Mouse (Mus musculus) left cerebral cortex, adult 2 months (tissue): ENCODE measurements at regions not wholly inside any gene's neighbourhood (a gene's known extent, or its start where the extent isn't known, plus 50 kb on each side); places are given as distances from the start of the nearest gene placed in this dataset.

Experiments
- DNase-seq, 2 experiments: peaks; one replicate each; pipeline ENCODE4 v3.0.0; 2021 to 2022; ENCODE audit warnings: low spot score in 2 of 2, mixed read lengths in 1 of 2; ENCODE audit errors: extremely low spot score in 1 of 2
- H3K27ac ChIP-seq: fragments of 200-600 bp; 2 replicates; pipeline ENCODE4 v1.8.1; 2022
- H3K4me3 ChIP-seq: fragments of 200-600 bp; 2 replicates; pipeline ENCODE4 v1.8.1; 2022
- CTCF ChIP-seq: fragments of 200-600 bp; IDR thresholded peaks from 2 replicates; pipeline ENCODE4 v1.8.1; 2022; ENCODE audit warnings: antibody characterized with exemption, mild to moderate bottlenecking, moderate library complexity
- intact Hi-C: fragments of 180-260 bp; cut with DNase I; formaldehyde crosslinking; loops from one replicate; pipeline ENCODE4 v1.15.1; 2025

GRCm38 (mm10) chr5:83890619-83891185 lies 526.5 kb downstream of the Epha5 start:
- no peak for DNase-seq

GRCm38 (mm10) chr5:83872052-83872451 lies 517.1 kb upstream of the Tecrl start:
- no peak for TF ChIP-seq CTCF
- intact Hi-C loops: no loop called here
- no peak for DNase-seq
- Histone ChIP-seq H3K4me3 (no peak overlapping the region), H3K27ac (no peak overlapping the region)

More at GRCm38 (mm10) chr5:83890619-83891185, 526.5 kb downstream of the Epha5 start:
- no peak for TF ChIP-seq CTCF
- no peak overlapping the region for H3K4me3 ChIP-seq
- H3K27ac ChIP-seq: no peak overlapping the region
- intact Hi-C loops: no loop called here

DNA sequence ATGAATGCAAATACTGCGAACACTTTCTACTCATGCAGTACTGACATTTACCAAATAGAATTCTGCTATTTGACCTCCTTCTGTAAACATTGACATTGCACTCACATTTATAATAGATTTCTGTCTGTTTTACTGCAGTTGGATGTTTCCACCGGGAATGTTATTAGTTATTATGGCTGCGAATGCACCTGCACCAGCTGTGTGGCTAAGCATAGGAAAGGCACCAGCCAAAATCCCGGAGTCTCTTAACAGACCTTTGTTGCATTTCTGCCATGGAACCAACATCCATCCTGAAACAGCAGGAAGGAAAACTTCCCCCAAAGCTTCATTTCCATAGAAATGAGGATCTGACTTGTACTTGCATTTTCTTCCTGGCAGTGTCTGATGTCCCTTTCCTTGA lies 513.4 kb upstream of the Tecrl start:
- no peak for DNase-seq
- intact Hi-C loops: no loop called here
- H3K27ac ChIP-seq: no peak overlapping the region
- no peak for TF ChIP-seq CTCF
- H3K4me3 ChIP-seq: no peak overlapping the region

- no peak for TF ChIP-seq CTCF
- intact Hi-C loops: no loop called here
- Histone ChIP-seq H3K4me3 (no peak overlapping the region), H3K27ac (no peak overlapping the region)
- no peak for DNase-seq
Measured at GRCm38 (mm10) chr5:83861674-83862073, 506.7 kb upstream of the Tecrl start.

DNA sequence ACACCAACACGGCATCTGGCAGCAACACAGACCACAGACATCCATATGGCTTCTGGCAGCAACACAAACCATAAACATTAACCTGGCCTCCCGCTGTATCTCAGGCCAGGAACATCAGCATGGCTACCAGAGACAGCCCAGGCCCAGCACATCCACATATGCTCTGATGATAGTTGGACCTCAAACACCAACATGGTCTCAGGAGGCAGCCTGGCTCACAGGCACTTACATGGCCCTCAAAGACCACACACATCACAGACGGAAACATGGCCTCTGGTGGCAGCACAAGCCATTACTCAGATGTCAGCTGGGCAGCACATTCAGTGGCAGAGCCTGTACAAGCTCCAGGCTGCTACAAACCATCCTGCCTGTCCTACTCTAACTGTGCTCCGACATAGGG lies 497.0 kb upstream of the Tecrl start:
- DNase-seq: no peak
- no peak overlapping the region for H3K27ac ChIP-seq
- intact Hi-C loops: no loop called here
- no peak for TF ChIP-seq CTCF
- H3K4me3 ChIP-seq: no peak overlapping the region

- no peak for TF ChIP-seq CTCF
- DNase-seq: no peak
- H3K4me3 ChIP-seq: no peak overlapping the region
- peak overlapping the region; percentile 69 for H3K27ac ChIP-seq
- intact Hi-C loops: loop anchor here (2.0 to 10.0 kb wide), 2 partner anchors 418 to 492 kb away; no protein-coding TSS in a partner anchor
Measured at GRCm38 (mm10) chr5:83826561-83826960, 471.6 kb upstream of the Tecrl start.

GRCm38 (mm10) chr5:83824838-83825466 lies 470.0 kb upstream of the Tecrl start:
- DNase-seq: no peak
- intact Hi-C loops: loop anchor here (10.0 kb wide), 1 partner anchor 420 kb away; no protein-coding TSS in a partner anchor
- Histone ChIP-seq H3K27ac (no peak overlapping the region), H3K4me3 (no peak overlapping the region)
- no peak for TF ChIP-seq CTCF

- TF ChIP-seq CTCF: no peak
- intact Hi-C loops: no loop called here
- no peak for DNase-seq
Measured at GRCm38 (mm10) chr5:83811309-83811708, 456.3 kb upstream of the Tecrl start.

GRCm38 (mm10) chr5:83800028-83800427 lies 445.0 kb upstream of the Tecrl start:
- intact Hi-C loops: no loop called here
- TF ChIP-seq CTCF: no peak
- H3K27ac ChIP-seq: no peak overlapping the region
- no peak for DNase-seq
- H3K4me3 ChIP-seq: no peak overlapping the region

More at GRCm38 (mm10) chr5:83811309-83811708, 456.3 kb upstream of the Tecrl start:
- Histone ChIP-seq H3K4me3 (no peak overlapping the region), H3K27ac (no peak overlapping the region)

- TF ChIP-seq CTCF: no peak; the same call in 1 of the 2 replicates
- no peak for DNase-seq
- Histone ChIP-seq H3K4me3 (no peak overlapping the region), H3K27ac (no peak overlapping the region)
- intact Hi-C loops: no loop called here
Measured at GRCm38 (mm10) chr5:83780419-83780818, 425.4 kb upstream of the Tecrl start.

DNA sequence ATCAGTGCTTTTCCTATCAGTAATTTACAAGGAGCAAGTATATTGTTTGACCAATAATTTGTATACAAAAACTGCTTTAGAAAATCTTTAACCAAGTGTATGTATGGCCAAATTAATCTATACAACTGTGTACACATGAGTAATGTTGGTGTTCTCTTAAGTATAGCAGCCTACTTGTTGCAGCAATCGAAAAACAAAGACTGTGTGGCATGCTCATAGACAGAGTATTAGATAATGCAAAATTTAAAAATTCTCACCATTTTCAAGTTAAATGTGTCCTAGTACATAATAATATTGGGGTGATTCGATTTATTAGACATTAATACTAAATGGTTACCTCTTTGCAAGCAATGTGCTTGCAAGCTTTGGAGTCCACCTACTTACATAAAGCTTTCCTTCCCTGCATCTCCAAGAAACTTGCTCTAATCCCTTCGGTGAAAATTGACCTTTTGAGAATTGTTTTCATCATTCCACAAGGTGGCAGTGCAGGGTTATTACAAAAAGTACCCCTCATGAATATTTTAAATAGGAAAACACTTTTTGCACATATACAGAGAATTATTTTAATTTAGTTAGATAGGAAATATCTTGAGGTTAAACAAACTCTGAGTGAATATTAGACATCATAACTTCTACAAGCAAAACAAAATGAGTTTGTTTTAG lies 423.4 kb upstream of the Tecrl start:
- intact Hi-C loops: no loop called here
- H3K27ac ChIP-seq: no peak overlapping the region
- no peak for DNase-seq
- no peak overlapping the region for H3K4me3 ChIP-seq
- peak; percentile 66 for TF ChIP-seq CTCF

DNA sequence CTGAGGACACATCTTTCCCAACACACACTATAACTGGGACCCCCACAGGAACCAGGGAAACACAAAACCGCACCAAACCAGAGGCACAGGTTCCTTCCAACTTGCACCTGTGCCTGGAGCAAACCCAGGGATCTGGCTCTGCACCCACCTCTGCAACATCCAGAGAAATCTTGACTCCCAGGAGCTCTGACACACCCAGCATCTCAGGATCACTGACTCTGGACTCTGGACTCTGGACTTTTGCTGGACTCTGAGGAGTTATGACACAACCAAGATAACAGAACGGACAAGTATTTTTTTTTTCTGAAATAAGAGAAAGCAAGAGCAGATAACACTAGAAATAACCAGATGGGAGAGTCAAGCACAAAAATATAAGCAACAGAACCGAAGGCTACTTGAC lies 386.9 kb upstream of the Tecrl start:
- H3K4me3 ChIP-seq: no peak overlapping the region
- no peak overlapping the region for H3K27ac ChIP-seq
- TF ChIP-seq CTCF: no peak
- no peak for DNase-seq
- intact Hi-C loops: no loop called here
